Mouse (Mus musculus) splenic B cell, adult 2 months (primary cell): Measurements from ENCODE around the gene Sv2c.

Experiments used
- DNase-seq: peaks from one replicate; pipeline ENCODE4 v3.0.0-alpha.2; 2011; ENCODE audit warnings: low read depth, low spot score
- H3K27me3 ChIP-seq: 2 replicates; pipeline ENCODE4 v1.6.1; 2012; ENCODE audit warnings: mild to moderate bottlenecking, low read length, moderate library complexity, mixed read lengths; ENCODE audit not compliant: control insufficient read depth, poor library complexity, insufficient read depth, severe bottlenecking
- H3K36me3 ChIP-seq: 2 replicates; pipeline ENCODE4 v1.6.1; 2012; ENCODE audit warnings: mild to moderate bottlenecking, low read length, moderate library complexity, mixed read lengths; ENCODE audit not compliant: control insufficient read depth, poor library complexity, insufficient read depth, severe bottlenecking

Sv2c gene

DNA sequence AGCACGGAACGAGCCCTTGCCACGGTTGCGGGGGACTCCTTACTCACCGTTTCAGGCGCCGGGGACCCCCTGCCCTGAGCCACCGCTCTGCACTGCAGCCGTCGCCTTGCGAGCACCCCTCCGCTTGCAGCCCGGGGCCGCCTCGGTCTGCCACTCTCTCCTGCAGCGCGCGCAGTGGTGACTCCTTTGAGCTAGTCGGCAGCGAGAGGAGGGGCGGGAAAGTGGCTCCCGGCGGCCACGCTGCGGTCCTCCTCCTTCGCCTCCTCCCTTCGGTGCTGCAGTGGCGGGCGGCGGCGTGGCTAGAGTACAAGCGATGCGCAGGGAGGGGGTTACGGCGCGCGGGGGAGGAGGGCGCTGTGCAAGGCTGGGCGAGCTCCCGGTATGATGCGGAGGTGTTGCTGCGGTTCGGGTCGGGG is at the start of gene Sv2c:
Gene Sv2c (minus strand): TSS at position 177 of the 416 bp plus-strand sequence.
- no peaks in the 10 kb centered on the region for H3K36me3 ChIP-seq
- DNase-seq, result no peak
- H3K27me3 ChIP-seq, result no peaks in the 10 kb centered on the region; the same call in none of the 2 replicates

DNA sequence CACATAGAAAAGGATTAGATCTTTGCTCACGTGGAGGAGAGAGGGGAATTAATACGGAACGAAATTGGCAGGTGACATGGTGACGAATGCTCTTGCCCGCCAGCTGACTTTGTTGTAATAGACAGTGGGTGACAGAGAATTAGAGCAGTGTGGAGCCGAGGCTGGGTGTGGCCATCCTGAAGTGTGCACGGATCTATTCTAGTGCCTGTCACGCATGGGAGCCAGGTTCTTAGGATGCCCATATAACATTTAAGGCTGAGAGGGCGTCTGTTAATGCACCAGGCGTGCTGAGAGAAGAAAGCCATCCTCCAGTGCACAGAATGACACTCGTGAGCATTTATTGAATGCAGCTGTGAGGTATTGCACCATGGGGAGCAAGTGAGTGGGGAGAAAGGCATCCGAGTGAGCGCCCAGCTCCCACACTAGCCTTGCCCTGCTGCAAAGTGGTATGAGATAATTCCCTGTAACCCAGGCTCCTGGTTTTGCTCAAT is 48.3 kb upstream of the Sv2c start:
- no peaks in the 10 kb centered on the region for H3K36me3 ChIP-seq
- H3K27me3 ChIP-seq, result no peaks in the 10 kb centered on the region
- no peak for DNase-seq

DNA sequence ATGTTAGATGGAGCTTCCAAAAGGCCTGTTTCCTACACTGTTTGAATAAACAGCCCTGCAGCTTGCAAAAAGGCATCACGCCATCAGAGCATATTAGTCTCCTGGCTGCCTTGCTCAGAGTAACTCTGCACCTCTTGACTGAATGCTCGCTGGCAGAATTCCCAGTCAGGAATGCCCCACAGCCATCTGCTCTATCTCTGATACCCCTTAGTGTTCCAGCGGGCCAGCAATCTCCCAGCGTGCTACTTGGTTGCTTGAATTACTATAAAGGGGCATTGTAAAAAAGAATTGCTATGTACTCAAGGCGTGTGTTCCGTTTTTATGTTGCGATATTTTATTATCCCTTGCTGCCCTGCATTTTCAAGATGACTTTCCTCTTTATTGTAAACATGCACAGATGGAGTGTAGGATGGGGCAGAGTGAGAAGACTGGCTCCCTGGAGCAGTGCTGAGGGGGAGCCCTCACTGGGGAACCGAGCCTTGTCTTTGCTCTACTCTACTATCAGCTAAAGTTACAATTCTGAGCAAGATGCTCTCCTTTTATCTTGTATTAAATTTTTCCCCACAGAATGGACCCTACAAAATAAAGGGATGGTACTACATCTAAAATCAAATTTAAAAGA is 43.3 kb upstream of the Sv2c start:
- DNase-seq, result no peak
- Histone ChIP-seq H3K36me3 (no peaks in the 10 kb centered on the region), H3K27me3 (no peaks in the 10 kb centered on the region)

DNA sequence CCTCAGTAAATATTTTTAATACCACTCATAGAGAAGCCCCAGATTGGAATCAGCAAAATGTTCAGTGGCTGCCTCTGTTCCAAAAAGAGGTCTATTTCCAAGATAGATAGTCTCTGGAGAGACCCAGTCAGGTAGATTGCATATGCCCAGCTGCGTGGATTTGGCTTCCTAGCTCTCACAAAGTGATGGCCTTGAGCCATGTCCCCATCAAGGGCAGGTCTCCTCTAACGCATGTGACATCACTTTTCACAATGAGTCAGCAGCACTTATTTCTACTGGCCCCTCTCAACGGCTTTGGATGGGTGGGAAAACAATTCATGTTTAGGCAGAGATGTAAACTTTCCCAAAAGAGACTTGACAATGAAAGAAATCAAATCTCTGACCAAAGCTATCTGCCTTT is 41.3 kb upstream of the Sv2c start:
- H3K27me3 ChIP-seq, result no peaks in the 10 kb centered on the region

DNA sequence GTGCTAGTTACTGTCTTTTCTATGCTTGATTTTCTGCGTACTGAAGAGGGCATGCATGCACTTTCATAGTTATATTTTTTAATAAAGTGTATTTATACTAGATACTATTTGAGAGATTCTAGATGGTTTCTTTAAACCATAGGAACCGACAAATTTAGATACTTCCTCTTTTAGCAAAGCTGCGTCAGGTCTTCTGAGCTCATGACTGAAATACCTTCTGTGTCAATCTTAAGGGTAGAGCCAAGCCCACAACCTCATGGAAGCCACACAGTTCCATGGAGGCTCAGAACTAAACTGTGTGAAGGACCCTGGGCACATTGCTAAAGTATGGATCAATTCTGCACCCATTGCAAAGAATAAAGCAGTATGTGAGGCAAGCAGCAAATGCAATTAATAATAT is 39.9 kb upstream of the Sv2c start:
- no peaks in the 10 kb centered on the region for H3K27me3 ChIP-seq
- no peaks in the 10 kb centered on the region for H3K36me3 ChIP-seq
- DNase-seq, result no peak

More for the DNA sequence above, 41.3 kb upstream of the Sv2c start:
- no peaks in the 10 kb centered on the region for H3K36me3 ChIP-seq
- no peak for DNase-seq

DNA sequence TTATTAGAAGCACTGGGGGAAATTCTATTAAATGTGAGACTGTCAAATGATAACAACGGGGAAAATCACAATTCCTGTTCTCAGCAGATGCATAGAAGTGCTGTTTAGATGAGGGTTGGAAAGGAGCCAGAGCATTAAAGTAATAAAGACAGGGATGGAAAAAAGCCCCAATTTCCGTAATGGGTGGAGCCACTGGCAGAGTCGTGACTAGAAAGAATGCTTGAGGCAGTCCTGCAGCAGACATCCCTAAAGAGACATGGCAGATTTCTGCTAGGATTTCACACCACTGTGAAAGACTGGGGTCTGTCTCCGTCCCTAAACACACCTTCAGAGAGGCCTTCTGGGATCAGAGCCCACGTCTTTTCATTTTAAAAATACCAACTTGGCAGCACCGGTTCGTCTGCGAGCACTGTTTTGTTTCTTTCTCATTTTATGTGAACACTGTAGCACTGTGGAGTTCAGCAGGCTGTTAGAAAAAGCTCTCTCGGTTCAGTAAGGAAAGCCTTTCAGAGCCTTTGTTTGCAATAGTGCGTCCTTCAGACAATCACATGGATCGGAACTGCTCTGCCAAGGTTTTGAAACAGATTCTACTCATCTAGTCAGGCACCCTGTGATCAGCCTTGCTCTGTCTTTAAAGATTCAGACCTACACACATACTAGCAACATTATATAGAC is 36.8 kb upstream of the Sv2c start:
- Histone ChIP-seq H3K36me3 (no peaks in the 10 kb centered on the region), H3K27me3 (no peaks in the 10 kb centered on the region)
- no peak for DNase-seq

DNA sequence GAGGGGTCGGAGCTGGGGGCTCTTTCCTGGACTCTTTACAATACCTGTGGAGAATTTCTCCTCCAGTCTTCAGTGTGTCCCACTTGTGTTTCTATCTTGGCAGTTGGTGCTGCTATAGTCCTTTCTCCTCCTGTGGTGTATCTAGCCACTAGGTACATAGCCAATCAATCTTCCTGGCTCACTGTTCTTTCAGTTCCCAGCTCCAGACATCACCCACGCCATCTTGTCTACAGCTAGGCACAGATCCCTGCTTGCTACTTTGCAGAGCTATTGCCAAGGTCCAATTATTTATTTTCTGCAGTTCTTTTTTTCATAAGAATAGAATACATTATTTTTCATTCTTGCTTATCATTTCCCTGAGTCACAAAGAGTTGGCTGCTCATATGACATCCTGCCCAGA is 34.2 kb upstream of the Sv2c start:
- Histone ChIP-seq H3K27me3 (no peaks in the 10 kb centered on the region), H3K36me3 (no peaks in the 10 kb centered on the region)
- no peak for DNase-seq

DNA sequence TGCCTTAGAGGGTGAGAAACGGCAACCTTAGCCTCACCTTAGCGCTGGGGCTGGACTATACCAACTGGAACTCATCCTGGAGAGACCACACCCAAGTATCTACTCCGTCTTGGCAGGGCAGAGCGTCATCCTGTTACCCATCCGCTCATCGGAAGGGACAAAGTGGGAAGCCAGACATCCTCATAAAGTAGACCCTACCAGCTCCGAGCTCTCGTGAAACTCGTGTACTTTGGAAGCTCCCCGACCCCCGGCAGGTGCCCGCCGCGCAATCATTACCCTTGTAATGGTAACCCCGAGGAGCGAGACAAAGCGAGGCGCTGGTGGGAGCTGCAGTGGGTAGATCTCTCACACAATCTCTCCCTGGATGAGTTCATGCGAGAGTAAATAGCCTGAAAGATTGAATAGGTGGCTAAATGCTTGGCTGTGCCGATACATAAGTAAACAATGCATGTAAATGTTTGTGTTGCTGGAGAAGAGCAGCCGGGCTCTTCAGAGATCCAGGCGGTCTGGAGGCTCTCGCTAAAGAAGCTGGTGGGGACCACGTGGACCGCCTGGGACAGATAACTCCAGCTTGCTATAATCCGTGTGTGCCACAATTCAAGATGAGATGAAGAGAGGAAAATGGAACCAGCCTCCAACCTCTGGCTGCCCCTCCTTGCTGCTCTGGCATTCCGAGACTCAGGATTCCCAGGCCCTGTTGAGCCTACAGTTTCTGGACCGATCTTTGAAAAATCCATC is 1.2 kb upstream of the Sv2c start:
- Histone ChIP-seq H3K27me3 (no peaks in the 10 kb centered on the region; the same call in none of the 2 replicates), H3K36me3 (no peaks in the 10 kb centered on the region)
- no peak for DNase-seq

DNA sequence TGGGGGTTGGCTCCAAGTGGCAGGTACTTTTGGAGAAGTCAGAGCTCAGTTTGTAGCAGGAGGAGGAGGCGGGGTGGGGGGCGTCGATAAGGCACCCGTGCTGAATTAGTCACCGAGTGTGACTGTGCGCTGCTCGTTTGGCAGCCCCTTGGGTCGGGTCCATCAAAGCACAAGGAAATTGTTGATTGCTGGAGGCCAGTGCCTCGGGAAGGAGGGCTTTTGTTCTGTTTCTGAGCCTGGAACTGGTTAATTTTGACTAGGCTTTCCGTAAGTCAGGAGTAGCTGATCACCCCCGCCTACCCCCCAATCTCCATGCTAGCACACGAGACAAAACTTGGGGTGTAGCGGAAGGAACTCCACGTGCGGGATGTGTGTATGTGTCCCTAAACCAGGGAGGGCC is 456 bp upstream of the Sv2c start:
- H3K27me3 ChIP-seq, result no peaks in the 10 kb centered on the region; the same call in none of the 2 replicates
- DNase-seq, result no peak
- H3K36me3 ChIP-seq, result no peaks in the 10 kb centered on the region

DNA sequence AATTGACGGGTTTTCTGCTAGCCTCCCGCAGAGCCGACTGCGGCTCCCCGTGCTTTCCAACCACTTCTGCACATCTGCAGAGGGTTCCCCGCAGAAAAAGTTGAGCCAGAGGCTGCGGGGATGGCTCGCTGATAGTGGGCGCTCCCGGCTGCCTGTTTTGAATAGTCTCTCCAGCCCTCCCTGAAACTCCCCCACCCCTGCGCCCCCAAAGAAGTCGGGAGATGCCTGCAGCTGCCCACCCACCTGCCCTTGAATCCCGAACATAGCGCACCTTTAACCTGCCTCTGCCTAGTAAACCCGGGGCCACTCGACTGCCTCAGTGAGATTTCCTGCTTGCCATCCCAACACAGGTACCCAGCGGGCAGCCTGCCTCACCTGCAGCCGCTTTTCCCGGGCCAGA is 466 bp downstream of the Sv2c start:
- Histone ChIP-seq H3K36me3 (no peaks in the 10 kb centered on the region), H3K27me3 (no peaks in the 10 kb centered on the region; the same call in none of the 2 replicates)
- DNase-seq, result no peak

DNA sequence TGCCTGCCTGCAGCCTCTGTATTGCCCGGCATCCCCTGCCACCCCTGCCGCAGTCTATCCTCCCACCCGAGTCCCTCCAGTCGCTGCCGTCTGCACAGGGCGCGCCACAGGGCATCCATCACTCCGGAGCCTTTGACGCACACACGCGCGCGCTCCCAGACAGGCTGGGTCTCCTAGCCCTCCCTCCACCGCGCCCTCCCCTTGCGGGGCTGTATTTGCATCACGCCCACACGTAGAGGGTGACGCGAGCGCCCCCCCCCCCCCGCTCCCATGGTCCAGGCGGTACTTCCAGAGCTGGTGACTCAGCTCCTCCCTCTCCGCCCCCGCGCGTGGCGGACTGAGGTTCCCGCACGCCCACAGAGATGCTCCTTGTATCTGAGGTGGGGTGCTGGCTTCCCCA is 1.3 kb downstream of the Sv2c start:
- DNase-seq, result no peak
- Histone ChIP-seq H3K27me3 (no peaks in the 10 kb centered on the region; the same call in none of the 2 replicates), H3K36me3 (no peaks in the 10 kb centered on the region)

DNA sequence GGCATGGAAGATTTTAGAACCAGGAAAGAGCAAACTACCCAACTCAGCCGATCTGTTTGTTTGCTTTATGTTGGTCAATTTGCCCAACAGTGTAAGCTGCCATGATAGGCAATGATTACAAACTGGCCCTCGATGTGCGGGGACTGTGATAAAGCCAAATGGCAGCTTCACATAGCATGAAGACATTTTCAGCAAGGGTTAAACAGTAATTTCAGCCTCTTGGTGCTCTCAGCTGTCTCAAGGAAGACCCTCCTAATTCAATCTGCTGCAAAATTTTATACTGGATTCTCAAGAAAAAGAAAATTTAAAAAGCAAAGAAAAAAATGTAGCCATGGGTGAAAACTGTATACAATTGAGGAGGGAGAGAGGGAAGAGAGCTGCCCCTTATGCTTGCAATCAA is 3.3 kb downstream of the Sv2c start:
- no peak for DNase-seq
- Histone ChIP-seq H3K36me3 (no peaks in the 10 kb centered on the region), H3K27me3 (no peaks in the 10 kb centered on the region; the same call in none of the 2 replicates)

DNA sequence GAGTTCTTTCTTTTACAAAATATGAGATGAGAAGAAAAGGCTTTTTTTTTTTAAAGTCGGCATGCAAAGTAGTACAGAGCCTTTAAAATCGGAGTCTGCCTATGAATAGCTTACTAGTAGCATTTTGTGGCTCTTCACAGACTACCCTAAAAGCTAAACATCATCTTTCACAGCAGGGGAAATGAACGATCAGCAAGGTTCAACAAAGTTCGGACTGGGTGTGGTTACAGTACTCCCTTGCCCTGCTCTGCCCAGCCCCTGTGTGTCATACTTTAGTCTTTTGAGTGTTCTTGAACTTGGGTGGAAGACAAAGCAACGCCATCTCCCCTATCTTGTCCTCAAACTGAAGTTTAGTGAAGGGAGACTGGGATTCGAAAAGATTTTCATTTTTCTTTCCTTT is 5.7 kb downstream of the Sv2c start:
- no peak for DNase-seq
- no peaks in the 10 kb centered on the region for H3K27me3 ChIP-seq

DNA sequence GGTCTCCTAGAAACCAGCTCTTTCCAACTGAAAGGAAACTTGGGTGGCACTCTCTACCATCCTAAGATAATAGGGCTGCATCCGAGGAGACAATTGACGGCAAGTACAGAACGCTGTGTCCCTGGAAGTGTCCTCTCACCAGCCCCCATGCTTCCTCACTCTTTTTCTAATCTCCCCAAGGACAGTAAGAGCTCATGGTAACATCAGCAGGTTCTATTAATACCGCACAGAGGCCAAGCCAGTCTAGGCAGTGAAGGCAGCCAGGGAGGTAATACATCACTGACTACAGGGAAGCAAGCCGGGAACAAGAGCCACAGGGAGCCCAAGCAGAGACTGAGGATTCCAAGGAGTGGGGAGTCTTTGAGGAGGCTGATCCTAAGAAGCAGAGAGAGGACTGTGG is 7.4 kb downstream of the Sv2c start:
- H3K27me3 ChIP-seq, result no peaks in the 10 kb centered on the region
- no peak for DNase-seq
- H3K36me3 ChIP-seq, result no peaks in the 10 kb centered on the region

More for the DNA sequence above, 5.7 kb downstream of the Sv2c start:
- no peaks in the 10 kb centered on the region for H3K36me3 ChIP-seq

DNA sequence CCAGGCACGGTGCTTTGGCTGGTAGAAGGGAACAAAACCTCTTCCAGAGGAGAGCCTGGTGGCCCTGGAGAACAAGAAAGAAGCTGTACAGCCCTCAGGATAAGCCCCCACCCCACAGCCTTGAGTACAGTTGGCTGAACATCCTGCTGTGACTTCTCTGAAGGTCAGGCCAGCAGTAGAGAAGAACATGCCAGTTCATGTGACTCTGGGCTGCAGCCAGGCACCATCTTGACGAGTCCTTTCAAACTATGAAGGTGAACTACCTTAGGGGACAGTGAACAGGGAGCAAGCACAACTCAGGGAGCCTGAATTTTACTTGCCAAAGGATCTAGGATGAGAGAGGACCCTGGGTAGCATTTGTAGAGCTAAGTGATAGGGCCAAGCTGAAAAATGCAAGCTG is 19.7 kb downstream of the Sv2c start:
- Histone ChIP-seq H3K27me3 (no peaks in the 10 kb centered on the region), H3K36me3 (no peaks in the 10 kb centered on the region)
- DNase-seq, result no peak
